Mouse (Mus musculus): ENCODE results near the gene Ankdd1b. TPM values are rescaled to one million over a fixed set of nuclear protein-coding genes. Genes with fewer than 3 reads are reported as not detected.

The Ankdd1b gene
- total RNA-seq (2022): 1 to 10 TPM in 1 of 4 experiments, under 1 TPM in 3; 0.24 to 1.1 (median 0.29) TPM

- no peak for DNase-seq (ENCODE audit: low spot score in 2 of 2)
Observed at GRCm38 (mm10) chr13:96470957-96471356, at the start of gene Ankdd1b. Gene Ankdd1b, minus strand, starts transcription at chr13:96471198.

- DNase-seq (ENCODE audit: low spot score in 2 of 2): no peak
Observed at GRCm38 (mm10) chr13:96517335-96517734, 46.3 kb upstream of the Ankdd1b start.

- no peak for DNase-seq (ENCODE audit: low spot score in 2 of 2)
Observed at GRCm38 (mm10) chr13:96516249-96516648, 45.3 kb upstream of the Ankdd1b start.

GRCm38 (mm10) chr13:96514154-96514942 is 43.4 kb upstream of the Ankdd1b start:
- DNase-seq (ENCODE audit: low spot score in 2 of 2): no peak

GRCm38 (mm10) chr13:96511893-96512292 is 40.9 kb upstream of the Ankdd1b start:
- DNase-seq (ENCODE audit: low spot score in 2 of 2): no peak

- no peak for DNase-seq (ENCODE audit: low spot score in 2 of 2)
Observed at GRCm38 (mm10) chr13:96511262-96511661, 40.3 kb upstream of the Ankdd1b start.

- DNase-seq (ENCODE audit: low spot score in 2 of 2): no peak
Observed at GRCm38 (mm10) chr13:96510635-96511034, 39.6 kb upstream of the Ankdd1b start.

GRCm38 (mm10) chr13:96507541-96507940 is 36.5 kb upstream of the Ankdd1b start:
- DNase-seq (ENCODE audit: low spot score in 2 of 2): no peak

- DNase-seq (ENCODE audit: low spot score in 2 of 2): no peak
Observed at GRCm38 (mm10) chr13:96506313-96506712, 35.3 kb upstream of the Ankdd1b start.

GRCm38 (mm10) chr13:96505661-96506060 is 34.7 kb upstream of the Ankdd1b start:
- DNase-seq (ENCODE audit: low spot score in 2 of 2): no peak

GRCm38 (mm10) chr13:96499891-96500290 is 28.9 kb upstream of the Ankdd1b start:
- no peak for DNase-seq (ENCODE audit: low spot score in 2 of 2)

- no peak for DNase-seq (ENCODE audit: low spot score in 2 of 2)
Observed at GRCm38 (mm10) chr13:96496630-96497029, 25.6 kb upstream of the Ankdd1b start.

- no peak for DNase-seq (ENCODE audit: low spot score in 2 of 2)
Observed at GRCm38 (mm10) chr13:96490433-96490832, 19.4 kb upstream of the Ankdd1b start, which contains the start of gene Gm17622. Gene Gm17622, plus strand, starts transcription at chr13:96490733.

GRCm38 (mm10) chr13:96487968-96488367 is 17.0 kb upstream of the Ankdd1b start:
- no peak for DNase-seq (ENCODE audit: low spot score in 2 of 2)

- no peak for DNase-seq (ENCODE audit: low spot score in 2 of 2)
Observed at GRCm38 (mm10) chr13:96487230-96487629, 16.2 kb upstream of the Ankdd1b start.

- no peak for DNase-seq (ENCODE audit: low spot score in 2 of 2)
Observed at GRCm38 (mm10) chr13:96478991-96479390, 8.0 kb upstream of the Ankdd1b start.

- DNase-seq (ENCODE audit: low spot score in 2 of 2): no peak
Observed at GRCm38 (mm10) chr13:96477226-96477625, 6.2 kb upstream of the Ankdd1b start.

GRCm38 (mm10) chr13:96470556-96470955 is 442 bp downstream of the Ankdd1b start:
- DNase-seq (ENCODE audit: low spot score in 2 of 2): no peak

- no peak for DNase-seq (ENCODE audit: low spot score in 2 of 2)
Observed at GRCm38 (mm10) chr13:96468678-96469077, 2.3 kb downstream of the Ankdd1b start.

- no peak for DNase-seq (ENCODE audit: low spot score in 2 of 2)
Observed at GRCm38 (mm10) chr13:96465315-96465714, 5.7 kb downstream of the Ankdd1b start.

- no peak for DNase-seq (ENCODE audit: low spot score in 2 of 2)
Observed at GRCm38 (mm10) chr13:96462644-96463043, 8.4 kb downstream of the Ankdd1b start.

GRCm38 (mm10) chr13:96458606-96459005 is 12.4 kb downstream of the Ankdd1b start:
- no peak for DNase-seq (ENCODE audit: low spot score in 2 of 2)

- DNase-seq (ENCODE audit: low spot score in 2 of 2): no peak
Observed at GRCm38 (mm10) chr13:96458018-96458417, 13.0 kb downstream of the Ankdd1b start.
